Mouse (Mus musculus): ENCODE data around the gene Zfpl1.

- TF ChIP-seq POLR2A (IDR thresholded peaks at IDR 0.05; ENCODE audit: extremely low read depth, insufficient read depth, low read length) (no peak), CTCF (IDR thresholded peaks at IDR 0.05; ENCODE audit: low read depth, low read length) (no peak)
These were observed 21.7 kb downstream of the Zfpl1 start for GRCm38 (mm10) chr19:6063081-6063480.
